Mouse (Mus musculus): ENCODE measurements around the gene Znhit1. TPM values are rescaled to one million over a fixed set of nuclear protein-coding genes. Genes with fewer than 3 reads are reported as not detected.

Gene Znhit1
- polyA plus RNA-seq, 1 experiment, result 79.5 TPM

DNA sequence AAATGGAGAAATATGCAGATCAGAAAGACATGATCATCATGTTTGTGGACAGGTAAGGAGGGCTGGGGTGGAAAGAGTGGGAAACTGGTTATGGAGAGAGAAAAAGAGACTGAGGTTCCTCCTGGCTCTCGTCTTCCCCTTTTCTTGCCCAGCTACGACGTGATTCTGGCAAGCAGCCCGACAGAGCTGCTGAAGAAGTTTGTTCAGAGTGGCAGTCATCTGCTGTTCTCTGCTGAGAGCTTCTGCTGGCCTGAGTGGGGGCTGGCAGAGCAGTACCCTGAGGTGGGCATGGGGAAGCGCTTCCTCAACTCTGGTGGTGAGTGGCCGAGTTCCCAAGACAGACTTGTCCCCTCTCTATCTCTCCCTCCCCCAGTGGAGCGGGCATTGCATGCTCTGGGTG lies 599 bp upstream of the Znhit1 start:
- Histone ChIP-seq H3K4me3 (ENCODE audit: control insufficient read depth, insufficient read depth, low read length) (no peak overlapping the region), H3K4me1 (replicated peaks; ENCODE audit: control insufficient read depth, insufficient read depth, low read length) (peaks cover 14% of the 10 kb centered on the region), H3K27me3 (ENCODE audit: control insufficient read depth, insufficient read depth, low read length) (no peaks in the 10 kb centered on the region), H3K27ac (ENCODE audit: control insufficient read depth, insufficient read depth, low read length) (no peak overlapping the region), H3K36me3 (ENCODE audit: control insufficient read depth, insufficient read depth, low read length) (no peaks in the 10 kb centered on the region)
- WGBS, result 51% methylated on average over 7 of the region's 7 CpGs
- TF ChIP-seq POLR2A (IDR thresholded peaks at IDR 0.05; ENCODE audit: control insufficient read depth, extremely low read depth, insufficient read depth, low read length, poor library complexity) (no peak), CTCF (IDR thresholded peaks at IDR 0.05; ENCODE audit: borderline replicate concordance, control insufficient read depth, extremely low read depth, insufficient read depth, low read length, poor library complexity) (no peak)
- DNase-seq, result no peak

- no peak for TF ChIP-seq POLR2A (IDR thresholded peaks at IDR 0.05; ENCODE audit: control insufficient read depth, extremely low read depth, insufficient read depth, low read length, poor library complexity)
- TF ChIP-seq CTCF (IDR thresholded peaks at IDR 0.05; ENCODE audit: borderline replicate concordance, control insufficient read depth, extremely low read depth, insufficient read depth, low read length, poor library complexity), result 0 out of 2 replicates have a peak, but pooled peaks have one; percentile 36
- no peak overlapping the region for H3K27ac ChIP-seq (ENCODE audit: control insufficient read depth, insufficient read depth, low read length)
- H3K36me3 ChIP-seq (ENCODE audit: control insufficient read depth, insufficient read depth, low read length), result no peaks in the 10 kb centered on the region
- peak overlapping the region; percentile 82 for H3K4me3 ChIP-seq (ENCODE audit: control insufficient read depth, insufficient read depth, low read length)
- DNase-seq, result peak; percentile 67
- no peaks in the 10 kb centered on the region for H3K27me3 ChIP-seq (ENCODE audit: control insufficient read depth, insufficient read depth, low read length)
- H3K4me1 ChIP-seq (replicated peaks; ENCODE audit: control insufficient read depth, insufficient read depth, low read length), result peaks cover 14% of the 10 kb centered on the region
- under 1% methylated on average over 67 of the region's 67 CpGs for WGBS
Measured at GRCm38 (mm10) chr5:136987138-136987933, 485 bp downstream of the Znhit1 start.

GRCm38 (mm10) chr5:136986695-136987137 lies 1.1 kb downstream of the Znhit1 start, which contains the start of gene Plod3:
Gene Plod3, plus strand, starts transcription at chr5:136987019.
- peaks cover 14% of the 10 kb centered on the region for H3K4me1 ChIP-seq (replicated peaks; ENCODE audit: control insufficient read depth, insufficient read depth, low read length)
- H3K27ac ChIP-seq (ENCODE audit: control insufficient read depth, insufficient read depth, low read length), result no peak within 1 kb of the TSS
- under 1% methylated on average over 26 of the region's 26 CpGs for WGBS
- TF ChIP-seq CTCF (IDR thresholded peaks at IDR 0.05; ENCODE audit: borderline replicate concordance, control insufficient read depth, extremely low read depth, insufficient read depth, low read length, poor library complexity) (no peak), POLR2A (IDR thresholded peaks at IDR 0.05; ENCODE audit: control insufficient read depth, extremely low read depth, insufficient read depth, low read length, poor library complexity) (no peak)
- H3K27me3 ChIP-seq (ENCODE audit: control insufficient read depth, insufficient read depth, low read length), result no peaks in the 10 kb centered on the region
- peak; percentile 94 for DNase-seq
- H3K4me3 ChIP-seq (ENCODE audit: control insufficient read depth, insufficient read depth, low read length), result peak within 1 kb of the TSS; percentile 82
- no peaks in the 10 kb centered on the region for H3K36me3 ChIP-seq (ENCODE audit: control insufficient read depth, insufficient read depth, low read length)

DNA sequence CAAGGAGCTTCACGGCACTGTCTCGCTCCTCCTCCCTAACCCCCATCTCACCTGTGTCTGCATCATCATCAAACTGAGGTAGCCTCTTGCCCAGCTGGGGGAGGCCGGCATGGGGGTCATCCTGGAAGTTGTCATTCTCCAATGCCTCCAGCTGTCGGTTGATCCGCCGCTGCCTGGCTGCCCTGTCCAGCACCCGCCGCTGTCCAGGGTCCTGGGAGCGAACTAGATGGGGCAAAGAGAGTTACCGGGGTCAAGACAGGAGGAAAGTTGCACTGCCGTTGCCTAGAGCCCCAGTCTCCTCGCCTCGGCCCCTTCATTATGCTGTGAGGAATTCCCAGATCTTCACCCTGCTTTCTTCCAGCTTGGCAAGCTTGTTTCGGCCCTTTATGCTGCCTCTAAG lies 3.0 kb downstream of the Znhit1 start:
- no peak for DNase-seq
- H3K4me1 ChIP-seq (replicated peaks; ENCODE audit: control insufficient read depth, insufficient read depth, low read length), result peaks cover 14% of the 10 kb centered on the region
- H3K27me3 ChIP-seq (ENCODE audit: control insufficient read depth, insufficient read depth, low read length), result no peaks in the 10 kb centered on the region
- H3K36me3 ChIP-seq (ENCODE audit: control insufficient read depth, insufficient read depth, low read length), result no peaks in the 10 kb centered on the region
- TF ChIP-seq POLR2A (IDR thresholded peaks at IDR 0.05; ENCODE audit: control insufficient read depth, extremely low read depth, insufficient read depth, low read length, poor library complexity), result no peak
- TF ChIP-seq CTCF (IDR thresholded peaks at IDR 0.05; ENCODE audit: borderline replicate concordance, control insufficient read depth, extremely low read depth, insufficient read depth, low read length, poor library complexity), result no peak
- no peak overlapping the region for H3K27ac ChIP-seq (ENCODE audit: control insufficient read depth, insufficient read depth, low read length)
- 91% methylated on average over 14 of the region's 14 CpGs for WGBS
- no peak overlapping the region for H3K4me3 ChIP-seq (ENCODE audit: control insufficient read depth, insufficient read depth, low read length)

DNA sequence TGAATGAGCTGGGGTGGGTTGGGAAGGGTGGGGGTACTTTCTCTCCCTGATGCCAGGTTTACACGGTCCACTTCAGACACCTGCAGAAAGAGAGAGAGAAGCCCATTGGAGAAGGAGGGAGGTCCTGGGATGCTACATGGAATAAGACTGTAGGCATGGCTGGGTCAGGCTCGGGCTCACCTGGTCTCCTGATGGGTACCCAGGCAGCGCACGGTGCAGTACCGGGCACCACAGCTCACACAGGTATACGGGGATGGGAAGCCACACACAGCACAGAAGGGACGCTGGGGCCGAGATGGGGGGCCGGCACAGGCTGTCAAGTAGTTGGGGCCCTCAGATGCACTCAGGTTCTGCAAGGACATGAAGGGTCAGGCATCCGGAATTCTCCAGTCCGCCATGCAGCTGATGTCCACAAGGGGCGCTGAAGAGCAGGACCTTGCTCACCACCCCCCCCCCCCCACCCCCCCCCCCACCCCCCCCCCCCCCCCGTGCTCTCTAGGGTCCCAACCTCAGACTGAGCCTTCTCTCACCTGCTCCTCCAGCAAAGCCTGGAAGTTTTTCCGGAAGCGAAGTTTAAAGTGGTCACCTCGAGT lies 5.4 kb downstream of the Znhit1 start:
- no peak overlapping the region for H3K27ac ChIP-seq (ENCODE audit: control insufficient read depth, insufficient read depth, low read length)
- H3K4me3 ChIP-seq (ENCODE audit: control insufficient read depth, insufficient read depth, low read length), result no peak overlapping the region
- peak; percentile 43 for DNase-seq
- TF ChIP-seq CTCF (IDR thresholded peaks at IDR 0.05; ENCODE audit: borderline replicate concordance, control insufficient read depth, extremely low read depth, insufficient read depth, low read length, poor library complexity) (0 out of 2 replicates have a peak, but pooled peaks have one; percentile 32), POLR2A (IDR thresholded peaks at IDR 0.05; ENCODE audit: control insufficient read depth, extremely low read depth, insufficient read depth, low read length, poor library complexity) (no peak)
- H3K27me3 ChIP-seq (ENCODE audit: control insufficient read depth, insufficient read depth, low read length), result no peaks in the 10 kb centered on the region
- WGBS, result 72% methylated on average over 15 of the region's 16 CpGs
- H3K36me3 ChIP-seq (ENCODE audit: control insufficient read depth, insufficient read depth, low read length), result no peaks in the 10 kb centered on the region
- peaks cover 7% of the 10 kb centered on the region for H3K4me1 ChIP-seq (replicated peaks; ENCODE audit: control insufficient read depth, insufficient read depth, low read length)

DNA sequence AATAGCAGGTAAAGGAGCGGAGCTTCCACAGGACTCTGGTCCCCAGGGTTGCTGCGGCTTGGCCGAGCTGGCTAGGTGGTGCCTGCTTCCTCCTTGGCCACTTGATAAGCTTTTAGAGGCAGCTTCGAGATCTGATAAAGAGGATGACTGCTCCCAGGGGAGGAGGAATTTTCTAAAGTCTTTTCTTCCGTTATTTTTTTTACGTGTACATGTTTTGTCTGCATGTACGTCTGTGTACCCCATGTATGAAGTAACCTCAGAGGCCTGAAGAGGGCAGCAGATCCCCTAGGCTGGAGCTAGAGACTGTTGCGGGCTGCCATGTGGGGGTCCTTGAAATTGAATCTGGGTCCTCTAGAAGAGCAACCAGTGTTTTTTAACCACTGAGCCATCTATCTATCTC lies 6.8 kb downstream of the Znhit1 start:
- WGBS, result 94% methylated on average over 8 of the region's 8 CpGs
- no peak for TF ChIP-seq POLR2A (IDR thresholded peaks at IDR 0.05; ENCODE audit: control insufficient read depth, extremely low read depth, insufficient read depth, low read length, poor library complexity)
- no peak for TF ChIP-seq CTCF (IDR thresholded peaks at IDR 0.05; ENCODE audit: borderline replicate concordance, control insufficient read depth, extremely low read depth, insufficient read depth, low read length, poor library complexity)
- Histone ChIP-seq H3K4me1 (replicated peaks; ENCODE audit: control insufficient read depth, insufficient read depth, low read length) (0 out of 2 replicates have a peak, but pooled peaks cover 1% of the 10 kb centered on the region), H3K36me3 (ENCODE audit: control insufficient read depth, insufficient read depth, low read length) (no peaks in the 10 kb centered on the region), H3K4me3 (ENCODE audit: control insufficient read depth, insufficient read depth, low read length) (no peak overlapping the region), H3K27me3 (ENCODE audit: control insufficient read depth, insufficient read depth, low read length) (no peaks in the 10 kb centered on the region), H3K27ac (ENCODE audit: control insufficient read depth, insufficient read depth, low read length) (no peak overlapping the region)
- no peak for DNase-seq
